Mouse (Mus musculus): ENCODE data around the gene Elane.

The Elane gene

DNA sequence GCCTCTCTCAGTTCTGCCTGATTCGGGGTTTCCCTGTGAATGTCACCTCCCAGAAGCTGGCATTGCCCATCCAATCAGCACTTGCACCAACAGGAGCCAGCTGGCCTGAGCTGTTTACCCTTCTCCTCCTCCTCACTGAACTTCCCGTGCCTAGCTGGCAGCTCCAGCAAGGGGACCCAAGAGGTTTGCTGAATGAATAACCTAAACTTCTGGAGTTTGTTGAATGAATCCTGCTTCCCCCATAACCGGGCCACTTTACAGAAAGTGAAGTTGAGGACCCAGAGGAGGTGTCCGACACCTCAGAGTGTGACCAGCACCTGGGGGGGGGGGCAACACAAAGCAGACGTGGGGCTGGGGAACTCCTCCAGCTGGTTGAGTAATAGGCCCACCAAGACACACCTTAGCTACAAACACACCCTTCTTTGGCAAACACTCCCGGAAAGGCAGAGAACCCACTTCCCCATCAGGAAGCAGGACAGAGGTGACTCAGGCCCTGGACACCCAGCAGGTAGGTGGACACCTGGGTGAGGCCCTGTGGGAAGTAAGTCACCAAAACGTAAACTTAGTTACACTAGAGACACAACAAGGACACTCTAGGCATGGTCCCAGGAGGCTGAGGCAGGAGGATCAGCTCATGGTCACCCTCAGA lies 29.0 kb downstream of the Elane start:
- DNase-seq (ENCODE audit: extremely low spot score, low spot score), result no peak

DNA sequence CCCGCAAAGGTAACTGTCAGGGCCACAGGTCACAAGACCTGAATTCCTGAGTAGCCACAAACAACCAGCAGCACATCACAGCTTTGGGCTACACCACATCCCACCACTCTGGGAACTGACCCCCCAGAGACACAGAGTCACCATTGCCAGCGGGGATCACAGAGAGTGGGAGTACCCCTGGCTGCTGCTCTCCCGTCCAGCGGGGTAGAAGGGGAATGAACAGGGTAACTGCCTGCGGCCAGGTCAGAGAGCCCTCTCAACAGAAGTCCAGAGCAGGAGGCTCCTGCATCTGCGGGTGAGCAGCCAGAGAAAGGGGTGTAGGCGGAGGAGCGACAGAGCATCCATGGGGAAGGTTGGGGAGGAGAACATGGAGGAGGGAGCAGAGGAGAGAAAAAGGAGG lies 30.0 kb downstream of the Elane start:
- no peak for DNase-seq (ENCODE audit: extremely low spot score, low spot score)

DNA sequence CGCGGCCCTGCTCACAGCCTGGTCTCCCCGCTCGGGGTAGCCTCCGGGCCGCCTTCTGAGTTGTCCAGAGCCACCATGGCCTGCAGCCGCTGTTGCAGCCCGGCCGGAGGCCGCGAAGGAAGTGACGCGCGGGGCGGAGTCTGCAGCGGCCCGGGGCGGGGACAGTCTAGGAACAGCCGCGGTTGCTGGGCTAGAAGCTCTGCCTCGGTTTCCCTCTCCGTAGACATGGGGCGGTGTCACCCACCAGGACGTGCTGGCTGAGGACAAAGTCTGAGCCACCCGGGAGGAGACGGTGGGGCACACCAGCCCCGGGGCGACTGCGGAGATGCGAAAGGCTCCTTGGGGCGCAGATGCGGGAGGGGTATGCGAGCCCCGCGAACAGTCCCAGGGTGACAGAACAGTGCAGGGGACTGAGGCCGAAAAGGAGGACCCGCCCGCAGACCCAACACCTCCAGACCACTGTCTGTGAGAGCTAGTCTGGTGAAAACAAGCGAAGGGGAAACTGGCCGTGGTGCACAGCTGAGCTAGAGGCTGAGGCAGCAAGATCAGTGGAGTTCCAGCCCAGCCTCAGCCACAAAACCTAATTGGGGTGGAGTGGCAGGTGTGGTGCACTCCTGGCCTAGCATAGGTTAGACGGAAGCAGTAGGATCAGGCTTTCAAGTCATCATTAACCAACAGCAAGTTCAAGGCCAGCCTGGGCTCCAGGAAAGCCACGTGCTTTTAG lies 30.9 kb downstream of the Elane start, which contains the start of gene Kiss1r:
Kiss1r (plus strand) TSS at position 164 of the 724 bp plus-strand sequence.
- DNase-seq (ENCODE audit: extremely low spot score, low spot score), result peak; percentile 90

DNA sequence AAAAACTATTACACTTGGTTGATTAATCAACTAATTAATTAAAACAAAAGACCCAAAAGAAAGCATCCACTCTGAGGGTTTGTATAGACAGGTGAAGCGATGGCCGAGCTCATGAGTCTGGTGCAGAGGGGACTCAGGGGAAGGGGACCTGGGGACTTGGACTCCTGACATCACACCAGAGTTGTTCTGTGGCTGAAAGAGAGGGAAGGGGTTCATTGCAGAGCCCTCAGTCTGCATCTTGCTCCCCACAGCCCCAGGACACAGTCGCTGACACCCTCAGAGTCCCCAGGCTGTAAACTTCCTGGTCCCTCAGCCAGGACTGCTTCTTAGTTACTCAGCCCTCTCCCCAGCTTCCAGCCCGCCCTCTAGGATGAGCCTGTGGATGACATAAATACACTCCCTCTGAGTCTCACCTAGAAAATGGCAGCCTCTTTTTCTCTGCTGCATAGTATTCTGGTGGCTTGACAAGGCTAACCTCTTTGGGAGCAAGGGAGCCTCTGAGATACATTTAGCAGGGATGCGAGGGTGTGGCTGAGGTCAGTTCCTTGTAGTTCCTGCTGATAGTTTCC lies 31.6 kb downstream of the Elane start:
- no peak for DNase-seq (ENCODE audit: extremely low spot score, low spot score)

DNA sequence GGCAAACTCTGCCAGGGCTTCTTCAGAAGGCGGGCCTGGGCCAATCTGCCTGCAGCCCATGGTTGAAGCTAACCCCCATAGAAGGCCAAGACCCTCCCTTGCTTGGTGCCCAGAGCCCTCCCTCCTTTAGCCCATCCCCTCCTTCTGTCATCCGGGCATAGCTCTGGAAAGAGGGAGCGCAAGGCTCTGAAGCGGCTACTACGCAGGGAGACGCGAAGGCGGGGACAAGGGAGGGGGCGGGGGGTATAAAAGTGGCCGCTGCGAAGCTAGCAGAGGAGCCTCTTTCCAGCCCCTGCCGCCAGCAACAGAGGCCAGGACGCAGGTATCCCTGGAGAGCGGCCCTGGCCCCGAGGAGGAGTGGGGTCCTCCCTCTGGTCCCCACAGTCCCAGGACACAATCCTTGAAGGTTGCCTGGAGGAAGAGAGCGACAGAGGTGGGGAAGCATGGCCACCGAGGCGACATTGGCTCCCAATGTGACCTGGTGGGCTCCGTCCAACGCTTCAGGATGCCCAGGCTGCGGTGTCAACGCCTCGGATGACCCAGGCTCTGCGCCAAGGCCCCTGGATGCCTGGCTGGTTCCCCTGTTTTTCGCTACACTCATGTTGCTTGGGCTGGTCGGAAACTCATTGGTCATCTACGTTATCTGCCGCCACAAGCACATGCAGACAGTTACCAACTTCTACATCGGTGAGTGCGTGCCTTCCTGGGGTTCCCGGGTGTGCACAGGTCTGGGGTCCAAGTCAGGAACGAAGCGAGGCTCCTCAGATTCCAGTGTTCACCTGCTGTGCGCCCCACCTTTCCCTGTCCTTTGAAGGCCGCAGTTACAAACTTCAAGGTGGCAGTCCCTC lies 32.4 kb downstream of the Elane start:
- DNase-seq (ENCODE audit: extremely low spot score, low spot score), result no peak

DNA sequence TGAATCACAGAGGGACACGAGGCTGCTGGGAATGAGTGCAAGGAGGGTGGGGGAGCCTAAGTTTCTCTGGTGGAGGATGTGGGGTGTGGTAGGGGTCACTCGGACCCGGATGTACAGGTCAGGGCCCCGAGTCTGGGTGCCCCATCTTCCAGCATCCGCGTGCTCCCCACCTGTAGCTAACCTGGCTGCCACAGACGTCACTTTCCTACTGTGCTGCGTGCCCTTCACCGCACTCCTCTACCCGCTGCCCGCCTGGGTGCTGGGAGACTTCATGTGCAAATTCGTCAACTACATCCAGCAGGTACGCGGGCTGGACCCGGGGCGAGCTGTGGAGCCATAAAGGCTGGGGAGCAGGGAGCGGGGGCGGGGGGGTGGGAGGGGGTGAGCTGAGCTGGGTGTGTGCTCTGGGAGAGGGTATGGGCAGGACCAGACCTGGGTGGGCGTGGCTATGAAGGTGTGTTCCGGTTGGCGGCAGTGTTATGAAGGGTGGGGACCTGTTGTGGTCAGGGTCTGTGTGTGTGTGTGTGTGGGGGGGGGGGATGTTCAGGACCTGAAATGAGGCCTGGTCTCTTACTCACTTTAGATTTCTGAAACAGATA lies 33.3 kb downstream of the Elane start:
- DNase-seq (ENCODE audit: extremely low spot score, low spot score), result no peak

DNA sequence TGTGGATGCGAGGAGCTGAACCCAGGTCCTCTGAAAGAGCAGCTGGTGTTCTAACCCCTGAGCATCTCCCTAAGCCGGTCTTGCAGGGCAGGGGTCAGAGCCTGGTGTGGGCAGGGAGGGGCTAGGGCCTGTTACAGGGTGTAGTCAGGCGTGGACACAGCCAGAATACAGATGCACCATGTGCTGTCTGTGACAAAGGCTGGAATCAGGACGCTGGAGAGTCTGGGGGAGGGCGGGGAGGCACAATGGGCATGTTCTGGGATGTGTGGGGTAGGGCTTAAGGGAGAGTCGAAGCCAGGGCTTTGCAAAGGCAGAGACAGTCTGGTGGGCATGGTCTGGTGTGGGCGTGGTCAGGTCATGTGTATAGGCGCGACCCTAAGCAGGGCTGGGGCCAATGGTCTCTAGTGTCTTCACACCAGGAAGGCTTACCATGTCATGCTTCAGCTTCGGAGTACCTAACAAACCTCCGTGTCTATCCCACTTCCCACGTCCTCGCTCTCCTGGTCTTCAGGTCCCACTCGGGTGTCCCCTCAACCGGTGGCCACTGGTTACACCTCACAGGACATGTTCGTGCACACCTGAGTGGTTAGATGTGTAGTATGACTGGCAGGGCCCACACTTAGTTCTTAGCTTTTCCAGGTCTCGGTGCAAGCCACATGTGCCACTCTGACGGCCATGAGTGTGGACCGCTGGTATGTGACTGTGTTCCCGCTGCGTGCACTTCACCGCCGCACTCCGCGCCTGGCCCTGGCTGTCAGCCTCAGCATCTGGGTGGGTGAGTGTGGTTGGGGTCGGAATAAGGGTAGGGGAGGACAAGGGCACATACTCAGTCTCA lies 34.2 kb downstream of the Elane start:
- no peak for DNase-seq (ENCODE audit: extremely low spot score, low spot score)

DNA sequence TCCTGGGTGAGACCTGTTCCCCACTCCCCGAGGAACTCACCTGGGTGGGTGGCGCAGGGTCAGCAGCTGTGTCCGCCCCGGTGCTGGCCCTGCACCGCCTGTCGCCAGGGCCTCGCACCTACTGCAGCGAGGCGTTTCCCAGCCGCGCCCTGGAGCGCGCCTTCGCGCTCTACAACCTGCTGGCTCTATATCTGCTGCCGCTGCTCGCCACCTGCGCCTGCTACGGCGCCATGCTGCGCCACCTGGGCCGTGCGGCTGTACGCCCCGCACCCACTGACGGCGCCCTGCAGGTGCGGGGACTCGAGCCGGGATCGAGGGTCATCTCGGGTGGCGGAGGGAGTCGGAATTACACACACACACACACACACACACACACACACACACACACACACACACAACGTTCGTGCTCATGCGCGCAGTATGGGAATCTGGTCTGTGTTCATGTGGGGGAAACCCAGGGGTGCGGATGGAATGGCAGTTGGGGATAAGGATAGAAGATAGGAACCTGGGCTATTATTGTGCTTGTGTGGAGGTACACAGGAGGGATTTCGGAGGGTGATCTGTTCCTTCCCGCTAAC lies 35.0 kb downstream of the Elane start, which contains the start of gene R3hdm4:
R3hdm4 (minus strand) TSS at position 251 of the 578 bp plus-strand sequence.
- DNase-seq (ENCODE audit: extremely low spot score, low spot score), result no peak

DNA sequence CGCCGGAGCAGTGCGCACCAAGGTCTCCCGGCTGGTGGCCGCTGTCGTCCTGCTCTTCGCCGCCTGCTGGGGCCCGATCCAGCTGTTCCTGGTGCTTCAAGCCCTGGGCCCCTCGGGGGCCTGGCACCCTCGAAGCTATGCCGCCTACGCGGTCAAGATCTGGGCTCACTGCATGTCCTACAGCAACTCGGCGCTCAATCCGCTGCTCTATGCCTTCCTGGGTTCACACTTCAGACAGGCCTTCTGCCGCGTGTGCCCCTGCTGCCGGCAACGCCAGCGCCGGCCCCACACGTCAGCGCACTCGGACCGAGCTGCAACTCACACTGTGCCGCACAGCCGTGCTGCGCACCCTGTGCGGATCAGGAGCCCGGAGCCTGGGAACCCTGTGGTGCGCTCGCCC lies 35.5 kb downstream of the Elane start:
- no peak for DNase-seq (ENCODE audit: extremely low spot score, low spot score)

DNA sequence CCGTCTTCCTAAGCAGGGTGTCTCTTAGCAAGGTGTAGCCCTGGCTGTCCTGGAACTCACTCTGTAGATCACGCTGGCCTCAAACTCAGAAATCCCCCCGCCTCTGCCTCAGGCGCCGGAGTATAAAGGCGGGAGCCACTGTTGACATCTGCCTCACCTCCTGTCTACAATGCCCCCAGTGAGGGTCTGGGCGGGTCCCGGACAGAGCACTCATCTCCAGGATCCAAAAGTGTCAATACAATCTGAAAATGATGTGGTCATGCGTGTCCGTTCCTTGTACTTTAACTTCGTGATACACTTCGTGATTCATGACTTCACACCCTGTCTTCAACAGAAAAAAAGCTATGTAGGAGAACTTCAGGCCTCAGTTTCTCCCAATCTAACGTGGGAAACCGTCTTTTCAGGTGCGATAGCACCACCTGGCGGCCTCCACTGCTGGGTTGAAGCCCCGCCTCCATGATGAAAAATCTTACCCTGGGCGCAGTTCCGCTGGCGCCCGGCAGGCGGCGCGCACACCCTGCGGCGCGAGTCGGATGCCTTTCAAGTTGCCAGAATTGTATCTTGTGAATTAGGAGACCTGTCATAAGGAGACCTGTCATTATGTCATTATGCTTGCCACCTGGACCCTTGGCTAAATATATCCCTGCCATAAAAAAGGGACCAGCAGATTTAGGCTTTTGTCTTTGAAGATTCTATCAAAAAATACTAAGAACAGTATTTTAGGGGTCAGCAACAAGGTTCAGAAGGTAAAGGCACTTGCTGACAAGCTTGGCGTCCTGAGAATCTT lies 39.1 kb downstream of the Elane start:
- DNase-seq (ENCODE audit: extremely low spot score, low spot score), result peak; percentile 94

DNA sequence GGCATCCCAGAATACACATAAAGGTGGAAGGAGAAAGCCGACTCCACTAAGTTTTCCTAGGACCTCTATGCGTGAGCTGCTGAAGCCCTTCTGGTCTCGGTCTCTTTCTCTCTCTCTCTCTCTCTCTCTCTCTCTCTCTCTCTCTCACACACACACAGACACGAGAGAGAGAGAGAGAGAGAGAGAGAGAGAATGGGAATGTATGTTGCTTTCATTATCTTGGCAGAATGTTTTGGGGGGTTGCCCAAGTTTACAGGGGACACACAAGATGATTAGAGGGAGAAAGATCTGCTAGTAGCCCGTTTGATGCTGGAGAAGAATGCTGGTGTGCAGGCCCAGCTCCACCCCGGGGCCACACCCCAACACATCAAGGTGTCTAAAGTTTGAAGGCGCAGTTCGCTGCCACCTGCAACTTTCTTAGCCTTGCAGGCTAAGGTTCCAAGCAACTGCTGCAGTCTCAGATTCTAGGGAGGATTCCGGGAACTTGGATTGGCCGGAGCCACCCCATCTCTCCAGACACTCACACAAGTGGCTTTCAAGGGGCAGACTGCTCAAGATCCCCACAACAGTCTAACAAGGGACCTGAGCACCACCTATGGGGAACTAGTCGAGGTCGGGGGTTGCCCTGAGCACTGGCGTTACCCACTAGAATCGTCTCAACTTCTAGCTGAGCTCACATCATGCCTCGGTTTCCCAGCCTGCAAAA lies 39.9 kb downstream of the Elane start:
- DNase-seq (ENCODE audit: extremely low spot score, low spot score), result no peak

DNA sequence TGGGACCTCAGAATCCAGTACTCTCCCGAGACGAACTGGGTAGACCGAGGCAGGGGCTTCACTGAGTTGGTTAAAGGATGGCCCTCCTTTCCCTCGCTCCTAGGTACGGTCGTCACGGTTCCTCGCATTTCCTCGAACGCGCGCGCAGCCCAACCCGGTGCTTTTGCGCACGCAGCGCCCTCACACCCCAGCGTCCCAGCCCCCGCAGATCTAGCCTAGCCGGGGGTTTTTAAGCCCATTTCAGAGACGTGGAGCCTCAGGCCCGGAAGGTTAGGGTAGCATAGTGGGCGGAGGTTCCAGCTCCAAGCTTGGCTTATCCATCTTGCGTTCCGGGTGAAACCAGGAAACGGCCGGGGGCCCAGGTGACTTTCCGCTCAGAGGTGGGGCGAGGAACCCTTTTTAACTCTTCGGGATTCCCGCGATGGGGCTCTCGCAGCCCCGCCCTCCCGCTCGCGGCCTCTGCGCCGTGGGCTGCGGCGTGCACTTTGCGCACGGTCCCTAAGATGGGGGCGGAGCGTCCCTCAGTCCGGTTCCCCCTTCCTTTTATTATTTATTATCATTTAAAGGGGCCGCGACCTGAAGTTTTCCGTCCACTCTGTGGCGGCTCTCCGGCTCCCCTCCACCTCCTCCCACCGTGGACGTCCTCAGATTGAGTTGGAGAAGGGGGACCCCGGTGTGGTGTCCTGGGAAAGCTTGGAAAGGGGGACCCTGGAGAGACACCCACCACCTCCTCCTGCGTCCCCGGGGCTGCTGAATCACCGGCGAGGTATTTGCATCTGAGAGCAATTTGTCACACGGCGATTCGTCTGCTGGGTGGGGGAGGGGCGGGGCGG lies 40.7 kb downstream of the Elane start, which contains the start of gene Arid3a:
Arid3a (plus strand) TSS at position 553 of the 833 bp plus-strand sequence.
- peak; percentile 94 for DNase-seq (ENCODE audit: extremely low spot score, low spot score)

DNA sequence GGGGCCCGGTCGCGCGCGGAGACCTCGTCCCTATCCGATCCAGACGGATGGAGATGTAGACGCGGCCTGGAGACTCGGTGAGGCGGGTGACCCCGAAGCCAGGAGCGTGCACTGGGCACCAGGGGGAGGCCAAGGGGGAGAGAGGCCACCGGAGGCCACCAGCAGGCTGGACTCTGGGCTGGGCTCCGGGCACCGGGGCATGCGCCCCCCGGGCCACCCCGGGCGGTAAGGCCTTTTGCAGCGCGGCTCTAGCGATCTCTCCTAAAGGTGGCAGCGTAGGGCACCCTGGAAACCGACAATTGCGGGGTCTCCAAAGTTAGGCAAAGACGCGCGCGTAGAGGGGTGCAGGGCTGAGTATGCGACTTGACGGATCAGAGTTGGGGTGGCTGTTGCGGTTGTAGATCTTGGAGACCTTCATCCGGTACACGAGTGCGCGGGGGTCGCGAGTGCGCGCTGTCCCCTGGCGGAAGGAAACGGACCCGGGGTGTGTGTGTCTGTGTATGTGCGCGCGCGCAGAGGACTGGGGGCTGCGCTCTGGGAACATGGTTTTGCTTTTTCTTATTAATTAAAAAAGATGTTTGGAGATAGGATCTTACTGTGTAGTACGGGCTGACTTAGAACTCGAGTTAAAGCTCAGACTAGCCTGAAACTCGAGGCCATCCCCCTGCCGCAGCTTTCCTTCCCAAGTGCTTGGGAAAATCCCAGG lies 41.4 kb downstream of the Elane start:
- DNase-seq (ENCODE audit: extremely low spot score, low spot score), result peak; percentile 90

DNA sequence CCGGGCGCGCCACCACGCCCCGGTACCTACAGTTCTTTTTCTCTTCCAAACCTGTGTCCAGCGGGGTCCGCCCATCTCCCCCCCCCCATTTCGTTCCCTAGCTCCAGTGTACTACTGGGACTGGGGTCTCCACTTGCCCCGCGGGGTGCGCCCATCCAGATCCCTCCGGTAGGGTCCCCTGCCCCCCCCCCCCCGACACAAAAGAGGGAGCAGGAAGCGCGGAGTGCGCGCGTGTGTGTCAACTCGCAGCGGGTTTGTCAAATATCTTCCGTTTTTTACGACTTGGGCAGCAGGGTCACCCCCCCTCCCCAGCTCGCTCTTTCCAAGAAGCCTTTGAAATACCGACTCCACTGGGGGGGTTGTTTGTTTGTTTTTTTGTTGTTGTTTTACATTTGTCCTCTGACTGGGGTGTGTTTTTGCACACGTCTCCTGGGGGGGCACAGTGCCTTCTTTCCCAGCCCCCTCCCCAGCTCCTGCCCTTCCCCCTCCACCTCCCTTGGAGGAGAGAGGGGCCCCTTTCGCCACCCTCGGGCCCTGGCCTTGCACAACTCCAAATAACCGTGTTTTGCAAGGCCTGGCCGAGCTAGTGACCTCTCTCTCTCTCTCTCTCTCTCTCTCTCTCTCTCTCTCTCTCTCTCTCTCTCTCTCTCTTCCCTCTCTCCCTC lies 42.1 kb downstream of the Elane start:
- peak; percentile 72 for DNase-seq (ENCODE audit: extremely low spot score, low spot score)

DNA sequence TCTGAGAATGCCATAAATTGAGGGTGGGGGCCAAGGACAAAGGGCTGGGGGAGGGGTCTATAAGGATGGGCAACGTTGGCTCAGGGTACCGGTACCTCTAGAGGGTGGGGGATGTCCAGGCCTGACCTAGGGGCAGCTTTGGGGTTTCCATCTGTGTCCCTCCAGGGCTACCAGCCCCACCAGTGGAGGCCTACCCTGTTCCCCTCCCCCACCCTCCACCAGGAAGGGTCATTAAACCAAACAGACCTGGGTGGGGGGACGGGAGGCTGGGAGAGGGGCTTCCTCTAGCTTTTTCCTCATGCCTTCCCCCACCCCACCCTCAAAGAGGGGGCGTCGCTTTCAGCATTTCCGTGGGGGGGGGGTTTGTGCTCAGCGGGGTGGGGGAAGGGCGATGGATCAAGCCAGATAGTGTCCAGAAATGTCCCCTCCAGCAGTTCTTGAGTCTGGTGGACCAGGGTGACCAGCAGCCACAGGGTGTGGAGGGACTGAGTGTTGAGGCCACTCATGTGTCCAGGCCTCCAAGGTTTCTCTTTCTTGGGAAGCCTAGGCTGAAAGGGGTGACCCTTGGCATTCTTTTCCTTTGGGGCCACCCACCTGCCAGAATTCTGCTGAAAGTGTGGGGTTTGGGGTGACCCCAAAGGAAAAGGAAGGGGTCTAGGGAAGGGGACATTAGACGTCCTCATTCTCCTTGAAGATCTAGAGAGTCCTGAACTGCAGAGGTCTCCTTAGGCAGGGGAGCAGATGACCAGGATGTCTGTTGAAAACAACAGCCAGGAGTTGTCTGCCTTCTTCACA lies 43.1 kb downstream of the Elane start:
- no peak for DNase-seq (ENCODE audit: extremely low spot score, low spot score)

Measured in neural tube, embryonic 10.5 days (tissue).